Mouse (Mus musculus): ENCODE results near the gene Timm10. TPM values are rescaled to one million over a fixed set of nuclear protein-coding genes. Genes with fewer than 3 reads are reported as not detected.

Timm10 gene
- total RNA-seq, 2 experiments from 2014 or later: 42.9 to 46.1 TPM

DNA sequence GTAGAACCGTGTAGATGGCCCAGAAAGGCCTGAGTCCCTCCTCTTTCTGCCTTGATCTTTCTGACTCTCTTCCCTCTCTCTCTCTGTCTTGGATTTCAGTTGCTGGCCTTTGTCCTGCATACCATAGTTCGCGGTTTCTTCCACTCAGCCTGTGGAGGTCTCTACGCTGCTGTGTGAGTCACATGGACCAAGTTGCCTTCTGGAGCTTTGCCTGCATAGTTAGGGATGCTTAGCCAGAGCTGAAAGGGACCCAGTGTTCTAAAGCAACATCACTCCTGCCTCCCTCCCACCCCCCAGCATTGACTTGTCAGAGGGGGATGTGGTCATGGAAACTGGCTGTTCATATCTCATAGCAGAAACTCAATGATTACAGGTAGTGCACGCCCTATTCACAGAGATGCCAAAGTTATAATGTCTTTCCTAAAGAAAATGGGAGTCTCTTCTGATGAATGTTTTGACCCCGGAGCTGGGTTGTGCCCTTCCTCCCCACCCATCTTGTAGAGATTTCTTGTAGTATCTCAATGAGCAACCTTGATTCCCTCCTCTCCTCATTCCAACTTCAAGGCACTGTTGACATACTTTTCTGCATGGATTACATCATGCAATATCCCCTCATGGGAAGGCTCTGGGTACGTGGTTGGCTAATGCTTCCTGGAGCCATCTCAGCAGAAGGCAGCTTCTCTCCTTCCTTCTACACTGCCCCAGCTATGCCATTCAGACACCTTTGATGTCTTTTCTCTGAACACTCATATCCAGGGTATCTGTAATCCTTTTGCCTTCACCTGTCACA lies 33.4 kb downstream of the Timm10 start:
- DNase-seq: no peak

DNA sequence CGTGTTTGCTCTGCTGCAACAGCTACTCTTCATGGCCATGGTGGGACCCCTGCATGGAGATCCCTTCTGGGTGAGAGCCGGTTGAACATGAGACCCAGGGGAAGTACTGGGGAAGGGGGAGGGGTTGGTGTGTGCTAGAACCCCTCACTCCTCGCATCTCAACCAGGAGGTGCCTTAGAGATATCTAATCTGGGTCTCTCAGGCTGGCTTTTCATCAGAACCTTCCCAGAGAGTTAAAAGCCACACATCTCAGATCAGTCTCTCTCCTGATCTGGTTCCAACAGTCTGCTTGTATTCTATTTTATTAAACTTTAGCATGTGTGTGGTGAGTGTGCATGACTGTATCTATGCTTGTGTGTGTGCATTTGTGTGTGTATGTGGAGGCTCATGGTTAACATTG lies 34.6 kb downstream of the Timm10 start:
- no peak for DNase-seq

DNA sequence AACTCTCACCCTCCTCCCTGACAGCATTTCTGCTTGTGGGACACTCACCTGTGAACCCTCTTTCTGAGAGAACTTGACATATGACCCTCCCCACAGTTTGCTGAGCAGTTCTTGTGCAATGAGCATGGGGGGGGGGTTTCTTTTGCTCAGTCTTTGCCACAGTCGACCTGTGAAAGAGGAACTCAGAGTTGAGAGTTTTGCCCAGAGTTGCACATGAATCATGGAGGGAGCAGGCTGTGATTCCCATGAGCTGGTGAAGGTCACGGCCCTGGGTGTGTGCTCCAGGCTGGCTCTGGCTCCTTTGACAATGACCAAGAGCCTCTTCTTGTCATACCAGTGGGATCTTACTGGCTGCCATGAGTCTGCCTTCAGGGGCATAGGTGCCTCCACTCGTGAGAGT lies 35.4 kb downstream of the Timm10 start:
- DNase-seq: no peak

- peak; percentile 74 for DNase-seq
Measured at GRCm38 (mm10) chr2:84865616-84866571, 39.1 kb downstream of the Timm10 start.

DNA sequence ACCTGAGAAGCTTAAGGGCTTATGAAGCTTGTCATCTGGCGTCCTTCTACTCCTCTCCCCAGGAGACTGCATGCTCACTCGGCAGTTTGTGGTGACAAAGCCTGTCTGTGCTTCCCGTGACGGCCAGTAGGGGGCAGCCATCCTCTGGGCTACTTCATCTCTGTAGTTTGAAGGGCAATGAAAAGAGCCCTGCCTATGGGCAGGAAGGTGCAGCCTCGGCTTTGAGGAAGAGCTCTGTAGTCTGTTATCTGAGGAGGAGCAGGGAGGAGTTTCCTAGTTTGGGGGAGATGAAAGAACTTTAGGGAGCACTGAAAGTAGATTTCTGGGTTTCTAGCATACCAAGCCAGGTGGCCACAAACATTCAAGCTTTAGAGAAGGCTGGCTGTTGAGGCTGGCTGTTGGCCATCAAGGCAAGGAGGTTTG lies 41.7 kb downstream of the Timm10 start:
- DNase-seq: peak; percentile 74

- no peak for DNase-seq
Measured at GRCm38 (mm10) chr2:84868977-84869376, 42.2 kb downstream of the Timm10 start.

GRCm38 (mm10) chr2:84870623-84871160 lies 43.9 kb downstream of the Timm10 start:
- DNase-seq: peak; percentile 36

DNA sequence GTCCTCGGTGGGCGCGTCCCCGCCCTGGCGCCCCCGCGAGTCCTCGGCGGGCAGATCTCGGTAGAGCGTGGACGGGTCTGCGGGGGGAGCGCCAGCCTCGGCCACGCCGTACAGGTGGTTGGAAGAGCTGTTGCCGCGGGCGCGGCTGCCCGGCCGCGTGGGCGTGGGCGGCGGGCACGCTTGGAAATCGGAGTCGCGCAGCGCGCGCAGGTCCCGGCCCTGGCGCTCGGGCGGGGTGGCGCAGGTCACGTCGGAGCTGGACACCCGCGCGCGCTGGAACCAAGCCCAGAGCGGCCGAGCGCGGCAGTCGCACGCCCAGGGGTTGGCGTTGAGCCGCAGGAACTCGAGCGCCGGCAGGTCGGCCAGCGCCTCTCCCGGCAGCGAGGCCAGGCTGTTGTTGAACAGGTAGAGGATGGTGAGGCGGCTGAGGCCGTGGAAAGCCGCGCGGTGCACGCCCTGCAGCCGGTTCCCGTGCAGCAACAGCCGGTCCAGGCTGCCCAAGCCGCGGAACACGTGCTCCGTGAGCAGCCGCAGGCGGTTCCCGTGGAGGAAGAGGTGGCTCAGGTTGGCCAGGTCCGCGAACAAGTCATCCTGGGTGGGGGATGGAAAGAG lies 45.4 kb downstream of the Timm10 start:
- DNase-seq: peak; percentile 71

DNA sequence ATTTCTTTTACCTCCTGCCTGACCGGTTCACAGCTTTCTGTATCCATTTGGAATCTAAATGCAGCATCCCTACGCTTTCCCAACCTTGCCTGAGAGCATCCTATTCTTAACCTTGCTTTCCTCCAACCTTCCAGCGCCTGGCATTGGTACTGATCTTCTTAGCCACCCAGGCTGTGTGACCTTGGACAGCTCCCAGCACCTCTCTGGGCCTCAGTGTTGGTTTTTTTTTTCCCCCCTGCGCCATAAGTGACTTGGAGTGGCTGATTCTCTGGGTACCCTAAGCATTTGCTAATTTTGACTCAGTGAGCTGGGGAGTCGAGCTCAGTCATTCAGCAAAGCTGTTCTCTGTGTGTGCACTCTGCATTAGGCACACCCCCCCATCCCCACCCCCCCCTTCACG lies 49.0 kb downstream of the Timm10 start:
- DNase-seq: no peak

Other genes starting within 250 kb of the Timm10 start
- gene Ctnnd1, start 176.2 kb upstream of the Timm10 start, total RNA-seq (2021): 10 to 100 TPM; 54.4 to 68.8 TPM
- gene Btbd18, start 167.9 kb upstream of the Timm10 start, total RNA-seq (2021): under 1 TPM in 1 of 2 experiments, not detected in 1; 0.09 TPM
- 10 to 100 TPM; 25.4 to 26.7 TPM for gene Selenoh, start 156.2 kb upstream of the Timm10 start, total RNA-seq (2021)
- not detected for gene Gm28635, start 149.0 kb upstream of the Timm10 start, total RNA-seq (2021)
- 10 to 100 TPM; 11.0 to 13.6 TPM for gene Med19, start 148.6 kb upstream of the Timm10 start, total RNA-seq (2021)
- 10 to 100 TPM; 50.4 to 50.7 TPM for gene Tmx2, start 147.9 kb upstream of the Timm10 start, total RNA-seq (2021)
- gene Zdhhc5, start 111.8 kb upstream of the Timm10 start, total RNA-seq (2021): 10 to 100 TPM; 42.7 to 47.9 TPM
- gene Clp1, start 99.6 kb upstream of the Timm10 start, total RNA-seq (2021): 1 to 10 TPM; 4.6 to 5.3 TPM
- gene Ypel4, start 92.9 kb upstream of the Timm10 start, total RNA-seq (2021): 1 to 10 TPM in 1 of 2 experiments, under 1 TPM in 1; 0.49 to 1.4 TPM
- 1 to 10 TPM in 1 of 2 experiments, under 1 TPM in 1; 0.77 to 1.4 TPM for gene Gm19426, start 83.3 kb upstream of the Timm10 start, total RNA-seq (2021)
- gene Serping1, start 51.6 kb upstream of the Timm10 start, total RNA-seq (2021): 10 to 100 TPM; 74.7 to 84.1 TPM
- gene Ube2l6, start 28.2 kb upstream of the Timm10 start, total RNA-seq (2021): 10 to 100 TPM in 1 of 2 experiments, 1 to 10 TPM in 1; 7.2 to 10.0 TPM
- 10 to 100 TPM; 64.0 to 71.1 TPM for gene Smtnl1, start 4.3 kb upstream of the Timm10 start, total RNA-seq (2021)
- gene Slc43a1, start 11.9 kb downstream of the Timm10 start, total RNA-seq (2021): 1 to 10 TPM; 6.4 to 6.7 TPM
- 1 to 10 TPM; 1.0 TPM for gene Rtn4rl2, start 59.7 kb downstream of the Timm10 start, total RNA-seq (2021)
- 10 to 100 TPM; 18.9 to 20.0 TPM for gene Slc43a3, start 109.6 kb downstream of the Timm10 start, total RNA-seq (2021)
- gene Prg2, start 153.5 kb downstream of the Timm10 start, total RNA-seq (2021): 1 to 10 TPM in 1 of 2 experiments, not detected in 1; 4.8 TPM
- gene Prg3, start 161.2 kb downstream of the Timm10 start, total RNA-seq (2021): not detected
- 10 to 100 TPM; 50.9 to 66.6 TPM for gene Ssrp1, start 210.2 kb downstream of the Timm10 start, total RNA-seq (2021)
- gene P2rx3, start 210.5 kb downstream of the Timm10 start, total RNA-seq (2021): under 1 TPM; 0.88 to 0.92 TPM
- 10 to 100 TPM; 52.1 to 69.1 TPM for gene Tnks1bp1, start 221.0 kb downstream of the Timm10 start, total RNA-seq (2021)

All from gastrocnemius, postnatal 10 days (tissue).